Mouse (Mus musculus) forebrain, embryonic 16.5 days (tissue): ENCODE results near the gene Ogdhl. TPM values are rescaled to one million over a fixed set of nuclear protein-coding genes. Genes with fewer than 3 reads are reported as not detected.

Experiments used
- ATAC-seq: fragments of 200-750 bp; cut with Nextera tagmentation; 2 replicates; pipeline ENCODE4 v1.8.0; 2017; ENCODE audit warnings: mild to moderate bottlenecking, moderate library complexity
- H3K27ac ChIP-seq: fragments of 300-500 bp; sonication (generic); 2 replicates; pipeline ENCODE4 v1.5.1; 2014; ENCODE audit warnings: low read length, control low read depth
- H3K27me3 ChIP-seq: fragments of 300-500 bp; sonication (generic); replicated peaks from 2 replicates; pipeline ENCODE4 v1.6.1; 2014; ENCODE audit warnings: low read length; ENCODE audit not compliant: control insufficient read depth, insufficient read depth
- H3K36me3 ChIP-seq: fragments of 300-500 bp; sonication (generic); 2 replicates; pipeline ENCODE4 v1.6.1; 2014; ENCODE audit not compliant: control insufficient read depth, insufficient read depth
- H3K4me1 ChIP-seq: fragments of 300-500 bp; sonication (generic); replicated peaks from 2 replicates; pipeline ENCODE4 v1.6.1; 2014; ENCODE audit warnings: low read length; ENCODE audit not compliant: control insufficient read depth, insufficient read depth
- H3K4me2 ChIP-seq: fragments of 300-500 bp; sonication (generic); 2 replicates; pipeline ENCODE4 v1.6.1; 2014; ENCODE audit warnings: mild to moderate bottlenecking, low read length, control low read depth
- H3K4me3 ChIP-seq: fragments of 300-500 bp; sonication (generic); replicated peaks from 2 replicates; pipeline ENCODE4 v1.5.1; 2014; ENCODE audit warnings: mild to moderate bottlenecking, low read length, control low read depth
- H3K9ac ChIP-seq: fragments of 300-500 bp; sonication (generic); replicated peaks from 2 replicates; pipeline ENCODE4 v1.6.1; 2014; ENCODE audit warnings: low read depth, low read length, control low read depth
- H3K9me3 ChIP-seq: fragments of 300-500 bp; sonication (generic); 2 replicates; pipeline ENCODE4 v1.6.1; 2016; ENCODE audit warnings: low read length; ENCODE audit not compliant: control insufficient read depth
- WGBS: fragments of 180-500 bp; shearing (Covaris S2); extraction: QIAGEN DNeasy Blood & Tissue Kit; methylation state at CpG from one replicate; pipeline ENCODE4 v1.1.7; 2014; 5-methylcytosine and 5-hydroxymethylcytosine counted together
- polyA plus RNA-seq: library from polyadenylated mRNA; unstranded; fragments of >200 nt; fragmentation: Nextera tagmentation; extraction: Ambion mirVana; gene quantifications from 2 replicates; pipeline ENCODE4 v1.2.1, GENCODE M21; 2015

The Ogdhl gene
- polyA plus RNA-seq, 1 experiment from 2014 or later: 29.6 TPM

GRCm38 (mm10) chr14:32369756-32370155 lies 47.9 kb downstream of the Ogdhl start:
- H3K27me3 ChIP-seq: no peaks in the 10 kb centered on the region
- no peak overlapping the region for H3K9ac ChIP-seq
- ATAC-seq: no peak
- no peak overlapping the region for H3K4me2 ChIP-seq
- H3K36me3 ChIP-seq: no peaks in the 10 kb centered on the region
- 70% methylated on average over 7 of the region's 7 CpGs for WGBS
- no peak overlapping the region for H3K27ac ChIP-seq
- H3K9me3 ChIP-seq: no peaks in the 10 kb centered on the region
- H3K4me3 ChIP-seq: no peak overlapping the region
- no peaks in the 10 kb centered on the region for H3K4me1 ChIP-seq

GRCm38 (mm10) chr14:32372510-32372909 lies 50.7 kb downstream of the Ogdhl start:
- Histone ChIP-seq H3K4me1 (no peaks in the 10 kb centered on the region), H3K4me3 (no peak overlapping the region), H3K4me2 (no peak overlapping the region), H3K27ac (no peak overlapping the region), H3K9me3 (no peaks in the 10 kb centered on the region), H3K36me3 (no peaks in the 10 kb centered on the region), H3K9ac (no peak overlapping the region), H3K27me3 (no peaks in the 10 kb centered on the region)
- ATAC-seq: no peak
- WGBS: 88% methylated on average over 2 of the region's 2 CpGs

GRCm38 (mm10) chr14:32379395-32380098 lies 57.7 kb downstream of the Ogdhl start:
- 2% methylated on average over 22 of the region's 22 CpGs for WGBS
- H3K27ac ChIP-seq: no peak overlapping the region
- H3K4me3 ChIP-seq: no peak overlapping the region
- H3K4me2 ChIP-seq: peak overlapping the region; percentile 25
- no peak overlapping the region for H3K9ac ChIP-seq
- peaks cover 13% of the 10 kb centered on the region for H3K4me1 ChIP-seq
- no peaks in the 10 kb centered on the region; the same call in 1 of the 2 replicates for H3K27me3 ChIP-seq
- no peaks in the 10 kb centered on the region for H3K9me3 ChIP-seq
- no peaks in the 10 kb centered on the region for H3K36me3 ChIP-seq
- peak; percentile 49; the same call in 1 of the 2 replicates for ATAC-seq

GRCm38 (mm10) chr14:32380099-32380480 lies 58.3 kb downstream of the Ogdhl start:
- Histone ChIP-seq H3K9ac (no peak overlapping the region), H3K4me3 (no peak overlapping the region), H3K4me1 (peaks cover 13% of the 10 kb centered on the region), H3K4me2 (no peak overlapping the region), H3K36me3 (no peaks in the 10 kb centered on the region), H3K9me3 (no peaks in the 10 kb centered on the region), H3K27ac (no peak overlapping the region), H3K27me3 (no peaks in the 10 kb centered on the region; the same call in 1 of the 2 replicates)
- 14% methylated on average over 3 of the region's 3 CpGs for WGBS
- no peak for ATAC-seq

- Histone ChIP-seq H3K27ac (no peak overlapping the region), H3K4me2 (peak overlapping the region; percentile 16; the same call in 1 of the 2 replicates), H3K27me3 (no peaks in the 10 kb centered on the region; the same call in 1 of the 2 replicates), H3K36me3 (no peaks in the 10 kb centered on the region), H3K4me1 (peaks cover 13% of the 10 kb centered on the region), H3K4me3 (no peak overlapping the region), H3K9ac (no peak overlapping the region), H3K9me3 (no peaks in the 10 kb centered on the region)
- 30% methylated on average over 7 of the region's 7 CpGs for WGBS
- ATAC-seq: no peak
Observed at GRCm38 (mm10) chr14:32381066-32381465, 59.2 kb downstream of the Ogdhl start.

GRCm38 (mm10) chr14:32381619-32382018 lies 59.8 kb downstream of the Ogdhl start:
- H3K27ac ChIP-seq: no peak overlapping the region
- H3K4me2 ChIP-seq: peak overlapping the region; percentile 16; the same call in 1 of the 2 replicates
- no peaks in the 10 kb centered on the region for H3K9me3 ChIP-seq
- no peak for ATAC-seq
- WGBS: 25% methylated on average over 15 of the region's 15 CpGs
- H3K9ac ChIP-seq: no peak overlapping the region
- H3K27me3 ChIP-seq: no peaks in the 10 kb centered on the region; the same call in 1 of the 2 replicates
- H3K36me3 ChIP-seq: no peaks in the 10 kb centered on the region
- H3K4me1 ChIP-seq: peaks cover 13% of the 10 kb centered on the region
- H3K4me3 ChIP-seq: no peak overlapping the region

- peak within 1 kb of the TSS; percentile 18; the same call in 1 of the 2 replicates for H3K4me2 ChIP-seq
- no peaks in the 10 kb centered on the region for H3K9me3 ChIP-seq
- H3K36me3 ChIP-seq: no peaks in the 10 kb centered on the region
- no peak within 1 kb of the TSS for H3K4me3 ChIP-seq
- ATAC-seq: peak; percentile 59
- H3K27me3 ChIP-seq: no peaks in the 10 kb centered on the region
- 3% methylated on average over 13 of the region's 13 CpGs for WGBS
- no peaks in the 10 kb centered on the region for H3K4me1 ChIP-seq
- H3K27ac ChIP-seq: no peak within 1 kb of the TSS
- H3K9ac ChIP-seq: no peak within 1 kb of the TSS
Observed at GRCm38 (mm10) chr14:32388196-32388595, 66.4 kb downstream of the Ogdhl start, which contains the start of gene 1700024G13Rik. Gene 1700024G13Rik (minus strand): TSS chr14:32388391.

Other genes with a start within 250 kb of the Ogdhl start
- gene Oxnad1, start 236.6 kb upstream of the Ogdhl start, polyA plus RNA-seq: 22.6 and 24.3 TPM in 2 replicates
- gene Dph3, start 236.3 kb upstream of the Ogdhl start, polyA plus RNA-seq: 71.8 and 74.8 TPM in 2 replicates
- not detected in 2 replicates for gene Msmb, start 180.0 kb upstream of the Ogdhl start, polyA plus RNA-seq
- 115 and 132 TPM in 2 replicates for gene Ncoa4, start 162.2 kb upstream of the Ogdhl start, polyA plus RNA-seq
- gene Timm23, start 120.1 kb upstream of the Ogdhl start, polyA plus RNA-seq: 221 and 229 TPM in 2 replicates
- 40.7 and 44.2 TPM in 2 replicates for gene Parg, start 120.1 kb upstream of the Ogdhl start, polyA plus RNA-seq
- 0.68 and 0.70 TPM in 2 replicates for gene 1700024G13Rik, start 66.4 kb downstream of the Ogdhl start, polyA plus RNA-seq
- 1.6 and 2.6 TPM in 2 replicates for gene Slc18a3, start 142.8 kb downstream of the Ogdhl start, polyA plus RNA-seq
- 0.09 and 0.77 TPM in 2 replicates for gene Chat, start 144.0 kb downstream of the Ogdhl start, polyA plus RNA-seq
- 31.8 and 36.9 TPM in 2 replicates for gene Ercc6, start 191.5 kb downstream of the Ogdhl start, polyA plus RNA-seq